Mouse (Mus musculus) myocyte (in vitro differentiated cells): Measurements from ENCODE around the gene 3110021N24Rik.

Experiments used
- CEBPB ChIP-seq: IDR thresholded peaks from 2 replicates; pipeline ENCODE4 v1.6.1; 2011; ENCODE audit warnings: mild to moderate bottlenecking, moderate library complexity; ENCODE audit not compliant: poor library complexity, insufficient read depth, severe bottlenecking
- MAX ChIP-seq: IDR thresholded peaks from one replicate; pipeline ENCODE4 v1.6.1; 2011; ENCODE audit warnings: low read depth, mild to moderate bottlenecking, control low read depth
- MYOG ChIP-seq, 3 experiments: IDR thresholded peaks; one replicate each; pipeline ENCODE4 v1.6.1; 2011; ENCODE audit warnings: control low read depth in 2 of 3, low read depth in 2 of 3, mild to moderate bottlenecking in 2 of 3; ENCODE audit not compliant: insufficient read length in 2 of 3, control insufficient read depth in 1 of 3, insufficient read depth in 1 of 3
- POLR2A ChIP-seq: IDR thresholded peaks from one replicate; pipeline ENCODE4 v1.6.1; 2011; ENCODE audit warnings: low read depth, mild to moderate bottlenecking, control low read depth, moderate library complexity; ENCODE audit not compliant: insufficient read length
- USF1 ChIP-seq: IDR thresholded peaks from one replicate; pipeline ENCODE4 v1.6.1; 2011; ENCODE audit warnings: low read depth, mild to moderate bottlenecking, control low read depth, moderate library complexity

DNA sequence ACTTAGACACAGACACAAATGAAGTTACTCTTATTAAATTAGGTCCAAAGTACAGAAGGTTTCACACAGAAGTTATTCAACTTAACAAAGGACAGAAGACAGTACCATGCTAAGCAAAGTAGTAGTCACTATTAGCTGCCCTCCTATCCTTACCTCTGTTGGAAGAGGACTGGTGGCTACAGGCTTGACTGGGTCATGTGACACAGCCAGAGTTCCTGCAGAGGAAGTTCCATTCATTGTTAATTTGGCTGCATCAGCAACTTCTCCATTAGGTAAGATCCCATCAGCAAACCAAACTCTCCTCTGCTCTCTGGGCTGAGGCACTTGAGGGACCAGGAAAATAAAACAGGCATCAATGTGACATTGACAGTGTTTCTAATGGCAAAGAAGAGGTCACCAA is 28.0 kb upstream of the 3110021N24Rik start:
- TF ChIP-seq MAX (no peak), POLR2A (no peak), CEBPB (no peak), MYOG (IDR thresholded peaks at IDR 0.05; ENCODE audit: control insufficient read depth in 1 of 3, insufficient read depth in 1 of 3, insufficient read length in 2 of 3, low read depth in 2 of 3) (no peak), USF1 (no peak)
